Mouse (Mus musculus) cerebellum, adult 11 months (tissue): ENCODE results near the gene Cdc25b.

ENCODE experiments used
- DNase-seq: peaks from one replicate; pipeline ENCODE4 v3.0.0; 2022

The Cdc25b gene

DNA sequence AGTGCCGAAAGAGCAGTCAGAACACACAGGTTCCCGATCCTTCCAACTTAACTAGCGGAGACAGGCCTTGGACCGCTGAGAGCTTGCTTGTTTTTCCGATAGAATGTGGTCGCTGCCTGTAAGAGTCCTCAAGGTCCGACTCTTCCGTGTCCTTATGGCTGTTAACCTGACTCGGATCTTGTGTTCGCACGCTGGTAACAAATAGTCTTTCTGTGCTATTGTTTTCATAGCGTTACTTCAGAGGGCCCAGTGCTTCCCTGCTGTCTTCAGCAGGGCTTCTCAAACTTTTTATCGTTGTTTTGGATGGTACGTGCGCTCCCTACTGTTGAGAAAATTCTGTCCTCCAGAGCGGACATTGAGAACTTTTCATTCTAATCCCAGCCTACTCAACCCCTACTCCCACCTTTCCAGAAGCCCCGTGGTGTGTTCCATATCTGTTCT is 26.1 kb upstream of the Cdc25b start:
- no peak for DNase-seq

DNA sequence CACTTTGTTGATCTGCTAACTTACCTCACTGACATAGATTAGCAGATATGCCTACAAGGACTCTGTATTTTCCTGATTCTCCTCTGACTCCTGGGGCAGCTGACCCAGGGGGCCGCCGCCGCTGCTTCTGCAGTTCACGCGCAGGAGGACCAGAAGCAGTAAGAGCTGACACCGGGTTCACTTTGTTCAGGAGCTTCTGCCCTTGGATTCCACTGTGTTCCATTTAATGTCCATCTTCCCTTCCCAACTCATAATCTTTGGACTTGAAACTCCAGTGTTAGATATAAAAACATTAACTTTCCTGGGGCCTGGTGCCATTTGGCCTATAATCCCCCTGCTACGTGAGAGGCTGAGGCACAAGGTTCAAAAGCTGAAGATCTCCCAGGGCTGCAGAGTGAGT is 22.8 kb upstream of the Cdc25b start:
- DNase-seq: no peak

DNA sequence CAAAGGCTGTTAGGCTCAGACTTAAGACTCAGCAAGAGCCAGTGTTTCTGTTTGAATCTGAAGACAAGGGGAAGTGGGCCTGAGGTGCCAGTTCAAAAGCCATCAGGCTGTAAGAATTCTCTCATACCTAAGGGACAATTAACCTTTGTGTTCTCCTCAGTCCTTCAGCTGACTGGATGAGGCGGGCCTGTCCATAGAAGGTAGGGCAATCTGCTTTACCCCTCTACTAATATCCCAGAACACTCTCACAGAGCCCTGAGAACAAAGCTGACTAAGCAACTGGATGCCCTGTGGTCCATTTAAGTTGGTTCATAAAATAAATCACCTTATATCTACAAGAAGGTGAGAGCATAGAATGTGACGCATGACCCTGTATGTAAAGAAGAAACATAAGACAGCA is 20.6 kb upstream of the Cdc25b start:
- no peak for DNase-seq

DNA sequence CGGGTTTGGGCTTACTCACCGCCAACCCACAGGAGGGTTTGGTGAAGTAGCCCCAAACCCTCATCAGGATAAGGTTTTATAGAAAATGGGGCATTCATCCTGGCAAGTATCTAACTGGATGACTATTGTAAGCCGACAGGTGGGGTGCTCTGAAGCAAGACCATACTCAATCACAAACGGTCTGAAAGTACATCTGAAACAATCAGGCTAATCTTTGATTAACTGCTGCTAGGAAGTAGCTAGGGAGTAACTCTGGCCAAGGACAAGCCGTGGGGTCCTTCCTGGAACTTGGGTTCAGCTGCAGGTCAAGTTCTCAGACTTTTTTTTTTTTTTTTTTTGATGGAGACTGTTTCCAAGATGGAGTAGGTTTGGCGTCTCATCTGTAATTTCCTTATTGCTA is 18.8 kb upstream of the Cdc25b start:
- DNase-seq: no peak

DNA sequence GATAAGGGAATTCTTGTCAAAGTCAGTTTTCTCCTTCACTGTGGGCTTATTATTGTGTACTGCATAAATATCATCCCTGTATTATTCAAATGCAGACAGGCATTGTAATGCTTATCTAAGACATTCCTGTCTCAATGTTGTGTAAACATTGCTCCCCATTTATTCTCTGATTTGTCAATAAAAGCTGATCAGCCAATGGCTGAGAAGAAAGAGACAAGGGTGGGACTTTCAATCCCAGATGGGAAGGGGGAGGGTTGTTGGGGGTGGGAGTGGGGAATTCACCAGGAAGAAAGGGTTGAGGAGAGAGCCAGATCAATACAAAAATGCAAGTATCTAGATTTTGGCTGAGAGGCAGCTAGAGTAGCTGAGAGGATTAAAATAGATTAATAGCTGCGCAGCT is 17.8 kb upstream of the Cdc25b start:
- no peak for DNase-seq

DNA sequence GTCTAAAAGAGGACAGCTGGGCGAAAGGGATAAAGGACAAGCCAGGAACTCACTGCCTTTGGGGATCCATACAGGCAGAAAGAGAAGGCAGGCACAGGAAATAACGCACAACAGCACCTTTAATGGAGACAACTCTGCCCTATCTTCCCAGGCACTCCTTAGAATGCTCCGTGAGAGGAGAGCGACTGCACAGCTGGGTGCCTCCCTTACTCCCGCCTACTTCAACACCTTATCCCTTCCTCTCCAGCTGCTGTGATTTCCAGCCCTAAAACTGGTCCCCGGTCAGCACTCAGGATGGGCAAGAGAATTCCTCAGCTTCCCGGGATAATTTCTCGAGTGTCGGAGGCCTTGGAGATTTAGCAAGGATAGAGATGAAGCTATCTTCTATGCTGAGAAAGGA is 15.8 kb upstream of the Cdc25b start:
- no peak for DNase-seq

DNA sequence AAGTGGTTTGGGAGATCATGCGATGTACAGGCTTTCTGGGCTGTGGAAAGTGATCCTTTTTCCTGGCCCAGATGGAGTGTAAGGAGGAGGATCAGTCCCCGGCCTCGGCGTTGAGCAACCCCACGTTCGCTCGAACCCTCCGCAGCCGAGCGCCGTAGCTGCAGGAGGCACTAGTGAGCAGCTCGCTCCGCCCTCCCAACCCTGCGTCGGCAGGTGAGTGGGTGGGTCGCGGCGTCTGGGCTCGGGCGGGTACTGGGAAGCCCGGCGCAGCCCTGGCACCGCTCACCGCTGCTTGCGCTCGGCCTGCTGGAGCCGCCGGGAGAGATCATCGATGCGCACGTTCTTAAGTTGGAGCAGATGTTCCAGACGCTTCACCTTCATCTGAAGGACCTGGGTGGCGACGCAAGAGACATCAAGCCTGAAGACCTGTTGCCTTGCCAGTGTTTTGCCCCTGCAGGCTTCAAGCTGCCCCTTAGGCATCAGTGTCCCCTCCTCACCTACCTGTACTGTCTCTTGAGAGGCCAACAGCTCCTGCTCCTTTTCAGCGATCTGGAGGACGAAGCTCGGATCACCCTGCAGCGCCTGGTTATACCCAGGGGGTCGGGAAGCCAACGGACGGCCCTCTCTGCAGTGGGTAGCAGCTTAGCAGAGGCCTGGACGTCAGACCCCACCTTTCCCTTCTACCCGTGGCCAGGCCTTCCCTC is 15.2 kb upstream of the Cdc25b start:
- no peak for DNase-seq

DNA sequence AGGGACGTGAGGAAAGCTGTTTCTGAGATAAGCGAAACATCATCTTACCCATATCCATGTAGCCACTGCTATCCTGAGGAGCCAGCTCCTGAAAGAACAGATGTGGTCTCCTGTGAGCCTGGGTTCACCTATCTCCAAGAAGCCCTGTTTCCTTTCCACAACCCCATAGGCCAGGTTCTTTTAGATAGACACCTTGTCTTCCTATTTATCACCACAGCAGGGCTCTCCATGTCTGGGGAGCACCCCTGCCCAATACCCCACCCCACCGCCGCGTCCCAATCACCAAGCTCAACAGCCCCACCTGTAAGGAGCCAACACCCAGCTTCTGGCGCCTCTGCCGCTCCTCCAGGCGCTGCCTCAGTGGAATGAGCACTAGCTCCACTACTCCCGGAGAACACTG is 14.4 kb upstream of the Cdc25b start:
- no peak for DNase-seq

DNA sequence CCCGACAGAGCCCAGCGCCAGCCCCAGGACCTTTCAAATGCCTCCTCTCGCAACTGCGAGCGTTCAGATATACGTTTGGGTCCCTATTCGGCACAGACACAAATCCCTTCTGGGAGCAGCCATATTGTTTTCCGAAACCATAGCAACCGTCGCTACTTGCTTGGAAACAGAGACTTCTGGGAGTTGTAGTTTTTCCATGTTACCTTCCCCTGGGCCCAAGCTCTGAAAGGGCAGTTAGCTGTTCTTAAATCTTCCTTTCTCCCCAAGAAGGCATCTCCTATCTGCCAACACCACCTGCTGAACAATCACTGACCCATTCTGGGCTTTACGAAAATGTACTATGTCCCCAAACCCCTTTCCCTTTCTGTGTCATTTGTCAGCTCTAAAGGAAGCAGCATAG is 12.0 kb upstream of the Cdc25b start:
- DNase-seq: peak; percentile 53

DNA sequence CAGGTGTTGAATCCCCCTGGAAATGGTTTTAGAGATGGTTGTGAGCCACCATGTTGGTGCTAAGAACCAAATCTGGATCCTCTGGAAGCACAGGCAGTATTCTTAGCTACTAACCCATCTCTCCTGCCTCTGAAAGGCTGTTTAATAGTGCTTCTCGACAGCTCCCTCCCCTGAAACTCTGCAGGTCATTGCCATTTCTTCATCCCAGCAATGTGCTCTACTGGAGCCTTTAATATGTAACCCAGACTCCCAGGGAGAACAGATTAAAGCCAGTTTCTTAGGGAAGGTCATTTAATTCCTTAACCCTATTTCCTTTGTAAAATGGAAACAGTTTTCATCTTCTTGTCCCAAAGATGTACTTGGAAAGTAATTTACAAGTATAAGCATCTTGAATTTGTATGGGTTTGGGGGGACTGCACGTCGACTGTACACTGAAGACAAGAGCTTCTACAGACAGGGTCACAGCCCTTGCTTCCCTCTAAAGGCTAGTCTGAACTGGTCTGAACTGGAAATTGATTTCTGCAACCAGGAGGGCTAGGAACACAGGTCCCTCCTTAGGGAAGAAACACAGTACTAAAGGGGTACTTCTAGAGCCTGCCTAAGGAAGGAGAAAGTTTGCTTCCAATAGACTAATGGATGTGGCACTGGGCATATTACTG is 11.3 kb upstream of the Cdc25b start:
- no peak for DNase-seq

DNA sequence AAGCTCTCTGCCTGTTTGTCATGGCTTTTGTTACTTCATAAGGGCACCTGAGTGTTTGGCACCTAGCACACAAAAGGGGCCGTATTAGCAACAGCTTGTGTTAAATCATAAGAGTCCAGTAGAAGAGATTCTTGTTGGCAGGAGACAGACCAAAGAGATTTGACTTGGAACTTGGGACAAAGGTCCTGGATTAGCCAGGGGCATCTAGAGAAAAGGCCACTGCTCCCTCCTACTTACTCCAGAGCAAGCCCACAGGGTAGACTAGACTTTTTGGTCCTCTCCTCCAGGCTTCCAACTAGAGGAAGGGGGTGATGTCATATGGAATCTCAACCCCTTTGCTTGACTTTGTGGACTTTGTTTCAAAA is 10.8 kb upstream of the Cdc25b start:
- no peak for DNase-seq

DNA sequence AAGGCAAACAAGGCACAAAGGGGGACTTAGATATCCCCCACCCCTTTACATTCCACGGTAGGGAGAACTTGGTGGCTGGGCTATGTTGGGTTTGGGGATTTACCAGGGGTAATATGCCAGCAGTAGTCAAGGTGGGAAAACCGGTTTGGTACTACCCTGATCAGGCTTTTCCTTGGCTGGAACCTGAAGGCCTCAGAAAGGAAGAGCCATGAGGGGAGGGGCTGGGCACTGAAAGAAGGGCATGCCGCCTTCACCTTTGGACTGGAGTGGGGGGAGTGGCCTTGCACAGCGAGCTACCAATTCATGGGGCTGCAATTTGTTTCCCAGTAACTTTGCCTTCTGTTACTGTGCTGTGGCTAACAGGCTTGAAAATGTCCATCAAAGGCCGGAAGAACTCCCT is 10.3 kb upstream of the Cdc25b start:
- DNase-seq: no peak

DNA sequence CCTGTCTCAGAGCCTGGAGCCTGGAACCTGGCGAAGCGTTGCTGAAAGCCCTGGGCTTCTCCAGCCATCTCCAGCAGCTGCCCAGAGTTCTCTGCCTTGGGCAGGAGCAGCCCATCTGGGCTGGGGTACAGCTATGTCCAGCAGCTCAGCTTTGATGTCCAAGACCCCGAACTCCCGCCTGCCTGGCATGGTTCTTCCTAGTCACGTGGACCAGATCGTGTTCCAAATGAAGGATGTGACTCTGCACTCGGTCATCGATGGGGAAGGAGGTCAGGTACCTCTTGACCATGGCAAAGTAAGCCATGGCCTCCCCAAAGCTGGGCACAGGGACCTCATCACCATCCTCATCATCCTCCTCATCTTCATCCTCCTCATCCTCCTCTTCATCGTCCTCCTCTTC is 8.8 kb upstream of the Cdc25b start:
- no peak for DNase-seq

DNA sequence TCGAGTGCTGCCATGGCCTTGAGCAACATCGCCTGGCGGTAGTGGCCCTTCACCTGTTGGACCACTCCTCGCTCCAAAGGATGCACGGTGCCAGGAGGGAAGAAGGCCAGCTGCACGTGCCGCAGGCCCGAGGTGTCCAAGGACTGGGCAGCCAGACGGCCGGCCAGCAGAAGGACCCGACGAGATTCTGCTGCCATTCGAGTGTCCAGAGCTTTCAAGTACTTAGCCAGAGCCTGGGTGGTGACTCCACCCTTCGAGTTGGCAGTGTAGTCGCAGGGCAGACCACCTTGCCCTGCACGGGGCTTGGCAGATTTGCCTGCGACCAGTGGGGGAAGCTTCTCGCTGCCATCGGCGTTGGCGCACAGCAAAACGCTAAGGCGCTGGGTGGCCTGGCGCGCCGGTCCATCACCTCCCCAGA is 7.9 kb upstream of the Cdc25b start:
- no peak for DNase-seq

DNA sequence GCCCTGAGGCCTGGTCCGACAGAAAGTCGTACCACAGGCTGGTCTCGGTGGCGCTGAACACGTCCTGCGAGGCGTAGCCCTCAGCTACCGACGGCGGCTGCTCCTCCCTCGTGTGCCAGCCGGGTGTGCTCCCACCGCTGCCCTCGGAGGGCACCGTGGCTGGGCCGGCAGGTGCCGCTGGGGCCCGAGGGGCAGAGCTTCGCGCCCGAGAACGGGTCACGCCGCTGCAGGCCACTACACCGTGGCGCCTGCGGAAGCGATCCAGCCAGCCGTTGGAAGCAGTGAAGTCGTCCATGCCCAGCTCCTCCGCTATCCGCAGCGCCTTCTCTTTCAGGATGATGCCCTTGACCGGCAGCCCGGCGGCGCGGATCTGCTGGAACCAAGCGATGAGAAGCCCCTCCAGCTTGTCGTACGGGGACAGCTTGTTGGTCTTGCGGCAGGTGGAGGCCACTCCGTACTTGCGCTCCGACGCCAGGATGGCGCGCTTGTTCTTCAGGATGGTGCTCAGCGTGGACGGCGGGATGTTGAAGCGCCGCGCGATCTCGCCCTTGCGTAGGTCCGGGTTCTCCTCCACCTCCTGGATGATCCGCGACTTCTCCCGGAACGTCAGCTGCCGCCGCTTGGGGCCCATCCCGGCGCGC is 7.4 kb upstream of the Cdc25b start:
- DNase-seq: peak; percentile 65

DNA sequence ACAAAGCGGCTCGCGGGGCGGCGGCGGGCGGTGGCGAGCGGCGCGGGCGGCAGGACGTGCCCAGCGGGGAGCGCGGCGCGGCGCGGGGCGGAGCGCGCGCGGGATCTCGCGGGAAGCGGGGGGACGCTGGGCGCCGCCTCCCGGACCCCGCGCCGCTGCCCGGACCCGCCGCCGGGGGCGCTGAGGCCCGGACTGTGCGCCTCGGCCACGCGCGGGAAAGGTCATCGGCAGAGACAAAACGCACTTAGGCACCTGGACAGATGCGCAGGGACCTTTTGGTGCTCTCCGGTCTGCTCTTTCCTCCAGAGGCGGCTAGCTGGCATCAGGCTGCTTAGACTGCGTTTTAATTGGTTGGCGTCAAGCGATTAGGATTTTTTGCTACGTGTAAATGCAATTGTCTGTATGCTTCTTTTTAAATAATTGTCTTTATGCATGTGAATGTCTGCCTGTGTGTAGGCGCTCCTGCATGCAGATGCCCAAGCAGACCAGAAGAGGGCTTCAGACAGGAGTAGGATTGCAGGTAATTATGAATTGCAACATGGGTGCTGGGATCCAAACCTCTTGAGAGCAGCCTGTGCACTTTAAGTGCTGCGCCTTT is 6.7 kb upstream of the Cdc25b start, which contains the start of gene Cenpb:
TSS of gene Cenpb (minus strand) at position 78 of the 598 bp plus-strand sequence.
- peak; percentile 85 for DNase-seq

DNA sequence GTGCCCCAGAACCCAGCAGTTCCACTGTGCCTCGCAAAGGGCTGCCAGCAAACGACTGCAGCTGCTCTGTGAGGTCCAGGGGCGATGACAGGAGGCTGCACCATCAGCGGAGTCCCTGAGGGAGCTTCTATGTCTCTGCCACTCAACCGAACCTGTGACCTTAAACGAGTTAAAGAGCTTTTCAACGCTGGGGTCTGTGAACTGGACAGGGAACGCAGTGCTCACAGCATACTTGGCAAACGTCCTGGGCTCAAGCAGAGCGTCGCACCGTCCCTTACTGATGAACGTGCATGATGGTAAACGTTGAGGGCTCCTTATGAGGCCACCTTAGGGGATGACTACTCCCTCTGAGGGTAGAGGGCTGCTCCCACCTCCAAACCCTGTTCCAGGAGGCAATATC is 406 bp upstream of the Cdc25b start:
- no peak for DNase-seq

DNA sequence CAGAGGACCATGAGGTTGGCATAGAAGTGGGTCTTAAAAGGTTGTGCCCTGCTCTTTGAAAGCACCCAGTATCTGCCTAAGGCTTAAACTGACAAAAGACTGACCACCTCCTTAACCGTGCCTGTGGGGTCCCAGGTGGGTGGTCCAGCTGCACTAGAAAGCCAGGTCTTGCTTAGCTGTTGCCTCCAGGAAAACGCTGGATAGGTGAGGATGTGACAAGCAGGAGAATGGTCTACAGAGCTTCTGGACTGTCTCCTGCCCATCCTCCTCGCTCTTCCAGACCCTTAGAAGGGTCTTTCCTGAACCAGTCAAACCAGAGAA is 813 bp downstream of the Cdc25b start:
- no peak for DNase-seq

DNA sequence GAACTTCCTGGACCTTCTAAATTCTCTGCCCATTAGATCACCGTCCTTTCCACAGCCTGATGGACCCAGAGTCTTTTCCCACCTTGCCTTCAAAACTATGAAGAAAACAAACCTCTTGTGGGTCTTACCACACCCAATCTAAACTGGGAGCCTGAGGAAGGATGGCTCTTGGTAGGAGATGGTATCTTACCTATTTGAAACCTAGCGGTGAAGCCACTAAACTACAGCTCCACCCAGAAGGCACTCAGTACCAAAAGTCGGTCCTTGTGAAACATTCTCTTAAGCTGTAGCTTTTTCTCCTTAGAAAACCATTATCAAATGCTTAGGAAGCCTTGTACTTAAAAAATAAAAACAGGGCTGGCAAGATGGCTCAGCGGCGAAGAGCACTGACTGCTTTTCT is 1.6 kb downstream of the Cdc25b start:
- no peak for DNase-seq

DNA sequence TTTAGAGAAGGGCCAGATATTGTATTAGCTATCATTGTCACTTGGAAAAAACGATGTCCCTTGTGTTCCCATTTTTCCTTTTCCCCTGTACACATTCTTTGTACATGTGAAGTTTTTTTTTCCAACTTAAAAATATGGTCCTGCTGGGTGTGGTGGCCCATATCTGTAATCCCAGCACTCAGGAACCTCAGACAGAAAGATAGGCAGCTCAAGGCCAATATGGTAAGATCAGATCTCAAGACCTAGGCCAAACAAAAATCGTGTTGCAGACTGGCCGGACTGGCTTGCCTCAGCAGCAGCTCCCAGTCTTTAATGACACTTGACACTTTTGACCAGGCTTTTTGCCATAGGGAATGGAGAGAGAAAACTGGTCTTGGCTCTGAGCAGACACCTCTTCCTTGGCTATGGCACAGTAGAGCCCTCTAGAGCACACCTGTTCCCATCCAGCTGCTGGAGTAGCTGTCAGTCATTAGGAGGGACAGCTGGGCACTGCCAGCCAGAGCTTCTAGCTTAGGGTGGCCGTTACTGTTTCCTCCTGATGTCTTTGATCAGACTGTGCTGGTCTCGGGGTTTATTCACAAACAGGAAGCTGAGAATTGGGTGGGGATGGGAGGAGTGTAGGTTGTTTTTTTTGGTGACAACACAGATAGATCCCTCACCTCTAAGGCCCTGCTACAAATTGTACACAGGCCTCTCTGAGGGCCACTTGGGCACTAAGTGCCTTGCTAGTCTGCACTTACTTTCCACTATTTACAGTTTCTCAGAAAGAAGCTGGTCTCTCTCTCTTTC is 3.0 kb downstream of the Cdc25b start:
- DNase-seq: no peak

DNA sequence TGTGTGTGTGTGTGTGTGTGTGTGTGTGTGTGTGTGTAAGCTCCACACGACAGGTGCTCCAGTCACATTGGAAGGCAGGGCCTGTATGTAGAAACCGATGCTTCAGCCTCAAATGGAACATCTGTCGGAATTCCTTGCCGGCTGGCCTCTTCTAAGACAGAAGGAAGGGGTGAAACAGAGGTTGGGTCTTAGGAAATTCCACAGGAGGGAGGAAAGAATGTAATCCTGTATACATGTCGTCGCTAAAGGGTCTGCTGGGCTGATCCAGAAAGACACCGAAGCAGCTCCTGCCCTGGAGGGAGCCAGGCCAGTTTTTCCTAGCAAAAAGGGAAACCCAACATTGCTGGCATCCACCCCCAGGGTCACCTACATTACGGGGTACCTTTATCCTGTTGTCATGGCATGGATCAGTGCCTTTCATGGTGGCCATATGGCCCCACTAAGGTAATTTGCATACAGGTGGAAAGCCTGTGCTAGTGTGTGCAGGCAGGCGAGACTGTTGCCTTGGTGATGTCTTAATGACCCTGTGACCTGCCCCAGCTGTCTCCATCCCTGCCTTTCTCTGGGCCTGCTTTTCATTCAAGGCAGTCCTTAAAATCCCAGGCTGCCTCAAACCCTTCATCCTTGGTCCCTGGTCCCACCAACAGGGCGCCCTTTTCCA is 3.7 kb downstream of the Cdc25b start:
- no peak for DNase-seq

DNA sequence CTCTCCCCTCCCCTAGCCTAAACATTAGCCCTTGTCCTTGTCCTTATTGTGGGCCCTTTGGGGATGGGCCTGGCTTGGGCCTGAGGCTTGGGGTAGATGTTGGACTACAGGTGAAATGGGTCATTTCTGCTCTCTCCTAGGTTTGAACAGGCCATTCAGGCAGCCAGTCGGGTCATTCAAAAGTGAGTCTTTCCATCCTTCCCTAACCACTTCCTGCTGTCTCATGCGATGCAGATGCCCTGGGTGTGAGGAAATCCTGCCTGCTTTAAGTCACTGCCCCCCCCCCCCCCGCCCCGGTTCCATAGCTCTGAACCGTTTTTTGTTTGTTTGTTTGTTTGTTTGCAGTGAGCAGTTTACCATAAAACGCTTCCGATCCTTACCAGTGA is 4.2 kb downstream of the Cdc25b start:
- no peak for DNase-seq
